Mouse (Mus musculus) hindbrain, postnatal 0 days (tissue): ENCODE measurements at regions not wholly inside any gene's neighbourhood (a gene's known extent, or its start where the extent isn't known, plus 50 kb on each side); places are given as distances from the start of the nearest gene placed in this dataset.

Source experiments
- ATAC-seq: fragments of 200-750 bp; cut with Nextera tagmentation; 2 replicates; pipeline ENCODE4 v1.8.0; 2017; ENCODE audit warnings: mild to moderate bottlenecking, moderate TSS enrichment, moderate library complexity
- DNase-seq: peaks from one replicate; pipeline ENCODE4 v3.0.0-alpha.2; 2015; ENCODE audit warnings: low spot score
- H3K27ac ChIP-seq: fragments of 300-500 bp; sonication (generic); 2 replicates; pipeline ENCODE4 v1.5.1; 2014; ENCODE audit warnings: mild to moderate bottlenecking
- H3K27me3 ChIP-seq: fragments of 300-500 bp; sonication (generic); 2 replicates; pipeline ENCODE4 v1.6.1; 2014; ENCODE audit warnings: low read length, mixed read lengths; ENCODE audit not compliant: insufficient read depth
- H3K36me3 ChIP-seq: fragments of 300-500 bp; sonication (generic); 2 replicates; pipeline ENCODE4 v1.6.1; 2014; ENCODE audit warnings: low read length, mixed read lengths; ENCODE audit not compliant: insufficient read depth
- H3K4me1 ChIP-seq: fragments of 300-500 bp; sonication (generic); 2 replicates; pipeline ENCODE4 v1.6.1; 2014; ENCODE audit warnings: antibody characterized with exemption, low read length, mixed read lengths; ENCODE audit not compliant: insufficient read depth
- H3K4me2 ChIP-seq: fragments of 300-500 bp; sonication (generic); 2 replicates; pipeline ENCODE4 v1.6.1; 2014; ENCODE audit warnings: low read depth, mild to moderate bottlenecking, low read length, moderate library complexity, mixed read lengths
- H3K4me3 ChIP-seq: fragments of 300-500 bp; sonication (generic); 2 replicates; pipeline ENCODE4 v1.5.1; 2014; ENCODE audit warnings: low read length
- H3K9ac ChIP-seq: fragments of 300-500 bp; sonication (generic); replicated peaks from 2 replicates; pipeline ENCODE4 v1.6.1; 2014; ENCODE audit warnings: mild to moderate bottlenecking, low read length, moderate library complexity, mixed read lengths
- H3K9me3 ChIP-seq: fragments of 300-500 bp; sonication (generic); 2 replicates; pipeline ENCODE4 v1.6.1; 2016; ENCODE audit warnings: low read length, mixed read lengths
- CTCF ChIP-seq: IDR thresholded peaks from 2 replicates; pipeline ENCODE4 v1.5.1; 2016; ENCODE audit warnings: antibody characterized with exemption, control low read depth, low read depth
- WGBS: fragments of 180-500 bp; shearing (Covaris S2); extraction: QIAGEN DNeasy Blood & Tissue Kit; methylation state at CpG from one replicate; pipeline ENCODE4 v1.1.7; 2014; 5-methylcytosine and 5-hydroxymethylcytosine counted together

DNA sequence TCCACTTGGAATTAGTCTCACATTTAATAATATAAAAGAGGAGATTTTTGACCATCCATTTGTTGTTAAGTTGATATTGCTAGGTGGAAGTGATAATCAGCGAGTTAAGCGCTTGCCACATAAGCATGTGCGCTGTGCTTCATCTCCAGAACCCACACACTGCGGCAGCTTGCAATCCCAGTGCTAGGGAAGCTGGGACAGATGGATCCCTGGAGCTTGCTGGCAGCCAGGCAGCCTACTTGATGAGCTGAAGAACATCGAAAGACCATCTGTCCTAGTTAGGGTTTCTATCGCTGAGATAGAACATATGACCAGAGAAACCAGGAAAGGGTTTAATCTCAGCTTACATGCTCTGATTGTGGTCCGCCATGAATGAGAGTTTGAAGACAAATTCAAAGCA, 266.1 kb upstream of the Pfn2 start:
- 0 out of 2 replicates have a peak, but pooled peaks cover 3% of the 10 kb centered on the region for H3K4me1 ChIP-seq
- no peaks in the 10 kb centered on the region for H3K36me3 ChIP-seq
- no peak overlapping the region for H3K9ac ChIP-seq
- no peaks in the 10 kb centered on the region for H3K27me3 ChIP-seq
- H3K9me3 ChIP-seq, result no peaks in the 10 kb centered on the region
- DNase-seq (no peak), ATAC-seq (no peak)
- no peak for TF ChIP-seq CTCF
- no peak overlapping the region for H3K4me2 ChIP-seq
- WGBS, result 92% methylated on average over 7 of the region's 7 CpGs
- no peak overlapping the region for H3K27ac ChIP-seq
- H3K4me3 ChIP-seq, result no peak overlapping the region

- 29% methylated on average over 1 of the region's 1 CpGs for WGBS
- TF ChIP-seq CTCF, result no peak
Observed at GRCm38 (mm10) chr3:58115511-58115910, 267.6 kb upstream of the Pfn2 start.

GRCm38 (mm10) chr3:58116848-58117247, 269.0 kb upstream of the Pfn2 start:
- ATAC-seq, result no peak
- no peak for TF ChIP-seq CTCF
- Histone ChIP-seq H3K4me2 (no peak overlapping the region), H3K36me3 (no peaks in the 10 kb centered on the region), H3K4me1 (0 out of 2 replicates have a peak, but pooled peaks cover 3% of the 10 kb centered on the region), H3K27me3 (no peaks in the 10 kb centered on the region), H3K9me3 (no peaks in the 10 kb centered on the region), H3K27ac (no peak overlapping the region), H3K4me3 (no peak overlapping the region), H3K9ac (no peak overlapping the region)
- 78% methylated on average over 7 of the region's 7 CpGs for WGBS
- DNase-seq, result no peak

More at GRCm38 (mm10) chr3:58115511-58115910, 267.6 kb upstream of the Pfn2 start:
- no peak overlapping the region for H3K4me2 ChIP-seq
- ATAC-seq (no peak), DNase-seq (no peak)
- no peak overlapping the region for H3K27ac ChIP-seq
- no peak overlapping the region for H3K9ac ChIP-seq
- H3K27me3 ChIP-seq, result no peaks in the 10 kb centered on the region
- no peaks in the 10 kb centered on the region for H3K36me3 ChIP-seq
- no peak overlapping the region for H3K4me3 ChIP-seq
- 0 out of 2 replicates have a peak, but pooled peaks cover 3% of the 10 kb centered on the region for H3K4me1 ChIP-seq
- no peaks in the 10 kb centered on the region for H3K9me3 ChIP-seq

DNA sequence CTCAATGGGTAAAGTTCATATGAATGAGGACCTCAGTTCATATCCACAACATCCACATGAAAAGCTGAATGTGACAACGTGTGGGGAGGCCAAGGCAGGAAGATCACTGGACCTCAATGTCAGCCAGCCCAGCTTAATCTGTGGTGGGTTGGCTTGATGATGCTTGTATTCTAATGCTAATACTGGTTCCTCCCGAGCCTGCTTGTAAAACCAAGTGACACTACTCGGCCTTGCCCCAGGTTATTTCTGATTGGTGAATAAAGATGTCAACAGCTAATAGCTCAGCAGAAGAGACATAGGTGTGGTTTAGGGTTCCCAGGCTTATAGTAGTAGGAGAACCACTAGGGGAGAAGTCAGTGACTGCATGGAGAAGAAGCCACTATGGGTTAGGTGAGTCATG, 272.2 kb upstream of the Pfn2 start:
- TF ChIP-seq CTCF, result no peak
- H3K9ac ChIP-seq, result no peak overlapping the region
- ATAC-seq (no peak), DNase-seq (no peak)
- H3K4me3 ChIP-seq, result no peak overlapping the region
- no peaks in the 10 kb centered on the region for H3K36me3 ChIP-seq
- H3K4me1 ChIP-seq, result peaks cover 3% of the 10 kb centered on the region
- H3K27ac ChIP-seq, result no peak overlapping the region
- no peak overlapping the region for H3K4me2 ChIP-seq
- no peaks in the 10 kb centered on the region for H3K9me3 ChIP-seq
- WGBS, result 46% methylated on average over 3 of the region's 3 CpGs
- no peaks in the 10 kb centered on the region for H3K27me3 ChIP-seq

DNA sequence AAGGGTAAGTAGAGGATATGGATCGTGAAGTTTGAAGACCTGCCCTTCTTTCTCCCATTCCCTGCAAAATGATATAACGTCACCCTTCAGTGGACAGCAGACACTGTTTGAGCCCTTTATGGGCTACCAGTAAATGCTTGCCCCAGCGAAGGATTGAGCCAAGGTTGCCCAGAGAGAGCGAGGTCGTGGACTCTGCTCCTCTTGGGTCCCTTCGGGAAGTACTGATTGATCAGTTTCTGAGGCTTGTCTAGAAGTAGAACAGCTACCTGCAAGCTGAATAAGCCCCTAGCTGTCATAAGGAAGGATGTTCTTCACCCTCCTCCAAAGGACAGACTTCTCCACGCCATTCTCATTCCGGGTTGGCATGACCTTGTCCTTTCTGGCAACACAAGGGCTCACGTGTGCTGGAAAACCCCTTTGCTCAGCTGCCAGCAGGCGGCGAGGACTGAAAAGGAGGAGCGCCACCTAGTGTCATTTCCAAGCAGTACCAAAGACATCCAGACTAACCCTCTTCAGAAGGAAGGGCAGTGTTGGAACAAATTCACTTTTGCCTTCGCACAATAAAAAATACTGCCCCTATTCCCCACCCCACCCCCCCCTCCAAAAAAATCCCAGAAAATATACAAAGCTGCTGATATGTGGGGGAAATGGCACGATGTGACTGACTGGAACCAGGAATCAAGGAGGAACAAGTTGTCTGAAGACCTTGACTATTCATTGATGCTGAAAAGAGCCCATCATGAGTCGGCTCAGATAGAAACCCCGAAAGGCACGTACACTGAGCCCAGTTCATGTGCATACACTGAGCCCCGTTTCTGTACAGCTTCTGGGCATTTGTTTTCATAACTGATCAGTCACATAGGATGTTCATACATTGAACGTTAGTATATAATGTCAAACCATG, 274.8 kb upstream of the Pfn2 start:
- 44% methylated on average over 19 of the region's 19 CpGs for WGBS
- Histone ChIP-seq H3K9me3 (no peaks in the 10 kb centered on the region), H3K4me1 (peaks cover 3% of the 10 kb centered on the region), H3K36me3 (no peaks in the 10 kb centered on the region), H3K27ac (no peak overlapping the region), H3K4me2 (peak overlapping the region; percentile 25; the same call in 1 of the 2 replicates), H3K9ac (no peak overlapping the region), H3K27me3 (no peaks in the 10 kb centered on the region), H3K4me3 (no peak overlapping the region)
- DNase-seq (peak; percentile 94), ATAC-seq (peak; percentile 87)
- TF ChIP-seq CTCF, result peak; percentile 98

DNA sequence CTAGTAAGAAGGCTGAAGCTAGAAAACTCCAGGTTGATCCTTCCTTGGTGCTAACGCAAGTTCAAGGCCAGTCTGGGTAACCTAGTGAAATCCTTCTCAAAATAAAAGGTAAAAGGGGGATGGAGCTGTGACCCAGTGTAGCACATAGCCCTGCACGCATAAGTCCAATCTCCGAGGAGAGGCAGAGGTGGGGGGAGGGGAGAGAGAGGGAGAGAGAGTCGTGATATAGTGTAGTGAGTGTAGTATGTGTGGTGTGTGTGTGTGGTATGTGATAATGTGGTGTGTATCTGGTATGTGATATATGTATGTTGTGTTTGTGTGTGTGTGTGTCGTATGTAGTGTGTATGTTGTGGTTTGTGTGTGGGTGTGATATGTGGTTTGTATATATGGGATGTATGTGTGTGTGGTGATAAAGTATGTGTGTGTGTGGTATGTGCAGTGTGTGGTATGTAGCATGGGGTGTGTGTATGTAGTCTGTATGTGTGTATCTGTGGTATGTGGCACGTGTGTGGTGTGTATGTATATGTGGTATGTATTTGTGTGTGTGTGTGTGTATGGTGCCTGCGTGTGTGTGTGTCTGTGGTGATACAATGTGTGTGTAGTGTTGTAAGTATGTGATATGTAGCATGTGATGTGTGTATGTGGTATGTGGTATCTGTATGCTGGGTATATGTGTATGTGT, 275.7 kb upstream of the Pfn2 start:
- DNase-seq (no peak), ATAC-seq (peak; percentile 31; the same call in 1 of the 2 replicates)
- H3K4me1 ChIP-seq, result peaks cover 3% of the 10 kb centered on the region
- no peak overlapping the region for H3K4me3 ChIP-seq
- H3K27me3 ChIP-seq, result no peaks in the 10 kb centered on the region
- no peak overlapping the region for H3K27ac ChIP-seq
- H3K9me3 ChIP-seq, result no peaks in the 10 kb centered on the region
- WGBS, result 76% methylated on average over 7 of the region's 7 CpGs
- no peak overlapping the region for H3K4me2 ChIP-seq
- H3K36me3 ChIP-seq, result no peaks in the 10 kb centered on the region
- TF ChIP-seq CTCF, result no peak
- no peak overlapping the region for H3K9ac ChIP-seq
